Mouse (Mus musculus) MN1 (cell line): ENCODE data around the gene Naxe.

ENCODE experiments used
- DNase-seq: peaks from one replicate; pipeline ENCODE4 v3.0.0-alpha.2; 2016; ENCODE audit warnings: low spot score

The Naxe gene

GRCm38 (mm10) chr3:88057902-88058696 lies at the start of gene Naxe:
TSS of gene Naxe (minus strand) at chr3:88058495.
- peak; percentile 94 for DNase-seq

GRCm38 (mm10) chr3:88106126-88106525 lies 47.8 kb upstream of the Naxe start:
- DNase-seq: no peak

- no peak for DNase-seq
Measured at GRCm38 (mm10) chr3:88102611-88103010, 44.3 kb upstream of the Naxe start.

GRCm38 (mm10) chr3:88102196-88102595 lies 43.9 kb upstream of the Naxe start:
- no peak for DNase-seq

- no peak for DNase-seq
Measured at GRCm38 (mm10) chr3:88101736-88102135, 43.4 kb upstream of the Naxe start.

GRCm38 (mm10) chr3:88100251-88100650 lies 42.0 kb upstream of the Naxe start:
- no peak for DNase-seq

GRCm38 (mm10) chr3:88097666-88098065 lies 39.4 kb upstream of the Naxe start:
- DNase-seq: no peak

GRCm38 (mm10) chr3:88094126-88094525 lies 35.8 kb upstream of the Naxe start:
- no peak for DNase-seq

GRCm38 (mm10) chr3:88090616-88091015 lies 32.3 kb upstream of the Naxe start:
- DNase-seq: no peak

- DNase-seq: no peak
Measured at GRCm38 (mm10) chr3:88090106-88090505, 31.8 kb upstream of the Naxe start.

- peak; percentile 57 for DNase-seq
Measured at GRCm38 (mm10) chr3:88087688-88088087, 29.4 kb upstream of the Naxe start.

GRCm38 (mm10) chr3:88085459-88085858 lies 27.2 kb upstream of the Naxe start:
- no peak for DNase-seq

- DNase-seq: no peak
Measured at GRCm38 (mm10) chr3:88084001-88084400, 25.7 kb upstream of the Naxe start.

GRCm38 (mm10) chr3:88082663-88083062 lies 24.4 kb upstream of the Naxe start:
- DNase-seq: peak; percentile 30

GRCm38 (mm10) chr3:88082224-88082618 lies 23.9 kb upstream of the Naxe start:
- DNase-seq: no peak

GRCm38 (mm10) chr3:88081345-88082223 lies 23.3 kb upstream of the Naxe start, which contains the start of gene Iqgap3:
TSS of gene Iqgap3 (plus strand) at chr3:88081971.
- peak; percentile 98 for DNase-seq

GRCm38 (mm10) chr3:88078204-88078603 lies 19.9 kb upstream of the Naxe start, which contains the start of gene Ttc24:
TSS of gene Ttc24 (minus strand) at chr3:88078304.
- DNase-seq: no peak

GRCm38 (mm10) chr3:88077441-88077840 lies 19.1 kb upstream of the Naxe start:
- no peak for DNase-seq

- DNase-seq: no peak
Measured at GRCm38 (mm10) chr3:88074766-88075165, 16.5 kb upstream of the Naxe start.

GRCm38 (mm10) chr3:88074351-88074750 lies 16.1 kb upstream of the Naxe start:
- no peak for DNase-seq

- no peak for DNase-seq
Measured at GRCm38 (mm10) chr3:88073631-88074030, 15.3 kb upstream of the Naxe start.

- DNase-seq: peak; percentile 86
Measured at GRCm38 (mm10) chr3:88071783-88072182, 13.5 kb upstream of the Naxe start.

- DNase-seq: peak; percentile 56
Measured at GRCm38 (mm10) chr3:88068386-88068785, 10.1 kb upstream of the Naxe start.
